Mouse (Mus musculus) cerebellum, adult 2 months (tissue): Measurements from ENCODE around the gene Apex2.

Experiments used
- CTCF ChIP-seq: fragments of 200-500 bp; IDR thresholded peaks from 2 replicates; pipeline ENCODE4 v1.5.1; 2011; ENCODE audit warnings: low read depth, mild to moderate bottlenecking, control low read depth, low read length, moderate library complexity, borderline replicate concordance; ENCODE audit not compliant: insufficient read depth
- POLR2A ChIP-seq: fragments of 200-500 bp; IDR thresholded peaks from 2 replicates; pipeline ENCODE4 v1.6.1; 2011; ENCODE audit warnings: low read length, control low read depth, borderline replicate concordance; ENCODE audit not compliant: insufficient read depth

DNA sequence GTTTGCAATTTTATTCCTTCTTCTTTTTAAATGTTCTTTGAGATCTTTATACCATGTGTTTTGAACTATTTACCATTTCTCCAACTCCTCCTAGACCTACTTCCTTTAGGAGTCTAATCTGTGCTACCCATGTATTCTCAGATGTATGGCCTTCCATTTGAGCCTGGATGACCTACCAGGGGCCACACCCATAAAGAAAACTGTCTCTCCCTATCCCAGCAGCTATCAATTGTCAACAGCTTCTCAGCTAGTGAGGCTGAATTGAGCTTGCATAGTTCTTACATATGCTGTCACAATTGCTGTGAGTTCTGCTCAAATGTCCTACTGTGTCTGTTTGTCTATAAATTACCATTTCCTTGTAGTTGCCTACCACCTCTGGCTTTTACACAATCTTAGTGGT is 73.7 kb downstream of the Apex2 start:
- TF ChIP-seq CTCF (no peak), POLR2A (no peak)
